In the genomic region with DNA sequence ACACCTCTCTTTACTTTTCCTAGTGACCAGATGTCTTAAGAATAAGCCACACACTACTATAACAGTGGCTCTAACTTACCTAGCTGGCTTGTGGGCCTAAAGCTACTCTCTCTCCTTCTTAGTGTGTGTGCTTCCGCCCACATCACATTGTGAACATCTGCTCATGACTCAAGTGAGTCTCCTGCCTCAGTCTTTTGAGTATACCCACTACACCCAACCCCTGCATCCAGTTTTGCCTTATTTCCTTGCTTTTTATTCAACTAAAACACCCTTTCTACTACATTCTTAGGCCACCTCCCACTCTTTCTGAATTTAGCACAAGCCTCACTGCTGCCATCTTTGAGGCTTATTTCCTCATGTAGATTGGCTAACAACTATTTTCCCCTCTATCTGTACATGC, we compare ENCODE assay signal across 11 mouse cellular contexts.
"Had no signal": no experiment of that assay in that cellular context is flagged by ENCODE, and none has a peak within 500 bp of the region (broad histone marks: within the 10 kb centered on the region; RNA-seq: fewer than 3 reads in every experiment).

No protein-coding gene starts in this region.

- ATAC-seq: liver, postnatal 0 days; lung, postnatal 0 days; midbrain, embryonic 13.5 days; midbrain, embryonic 15.5 days had no signal

- DNase-seq: liver, postnatal 0 days; lung, adult 2 months; lung, postnatal 14 days; lung, postnatal 36 days; right cerebral cortex, postnatal 25 days; thymus, adult 18-20 months; thymus, postnatal 14 days; thymus, postnatal 36 days had no signal
